Mouse (Mus musculus): ENCODE results near the gene Ip6k2.

DNA sequence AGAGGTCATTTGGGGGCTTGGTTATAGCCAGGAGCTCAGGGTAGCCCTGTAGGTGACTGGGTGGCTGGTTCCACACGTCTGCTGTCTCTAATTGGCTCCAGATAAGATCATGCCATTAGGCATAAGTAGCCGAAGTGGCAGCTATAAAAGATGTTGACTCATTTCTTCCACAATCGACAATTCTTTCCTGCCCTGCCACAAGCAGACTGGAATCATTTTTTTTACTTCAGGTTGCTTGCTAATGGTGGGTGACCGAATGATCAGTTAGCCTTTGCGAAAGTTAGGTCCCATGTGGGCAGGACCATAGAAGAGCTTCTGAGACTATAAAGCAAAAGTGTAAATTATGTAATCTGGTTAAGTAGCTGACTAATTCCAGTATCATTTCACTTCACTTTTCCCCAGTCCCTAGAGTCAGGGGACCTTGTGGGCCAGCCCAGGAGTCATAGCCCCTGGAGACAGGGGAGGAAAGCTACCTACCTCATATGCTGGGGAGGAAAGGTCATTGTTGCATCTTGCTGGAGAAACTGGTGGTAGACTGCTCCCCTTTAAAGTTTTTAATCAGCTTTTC, 15.0 kb downstream of the Ip6k2 start:
- no peak for TF ChIP-seq EP300 (IDR thresholded peaks at IDR 0.05; ENCODE audit: low read depth)
- no peak for TF ChIP-seq CTCF (IDR thresholded peaks at IDR 0.05; ENCODE audit: low read depth)

All from heart, postnatal 0 days (tissue).